Mouse (Mus musculus) 3T3-L1 (cell line): Measurements from ENCODE around the gene Ubiad1.

Experiments
- DNase-seq: peaks from one replicate; pipeline ENCODE4 v3.0.0-alpha.2; 2015; ENCODE audit warnings: low read depth, low spot score

Ubiad1 gene

GRCm38 (mm10) chr4:148444250-148444967, at the start of gene Ubiad1:
TSS of gene Ubiad1 (minus strand) at chr4:148444771.
- DNase-seq = peak; percentile 77

GRCm38 (mm10) chr4:148491448-148491847, 46.9 kb upstream of the Ubiad1 start:
- no peak for DNase-seq

- DNase-seq = peak; percentile 21
Observed at GRCm38 (mm10) chr4:148490502-148490901, 45.9 kb upstream of the Ubiad1 start.

GRCm38 (mm10) chr4:148487841-148488240, 43.3 kb upstream of the Ubiad1 start:
- no peak for DNase-seq

- DNase-seq = no peak
Observed at GRCm38 (mm10) chr4:148484511-148484910, 39.9 kb upstream of the Ubiad1 start.

GRCm38 (mm10) chr4:148481557-148482168, 37.1 kb upstream of the Ubiad1 start:
- no peak for DNase-seq

- DNase-seq = no peak
Observed at GRCm38 (mm10) chr4:148480245-148480644, 35.7 kb upstream of the Ubiad1 start.

GRCm38 (mm10) chr4:148473496-148473895, 28.9 kb upstream of the Ubiad1 start:
- no peak for DNase-seq

- DNase-seq = no peak
Observed at GRCm38 (mm10) chr4:148472436-148473174, 28.0 kb upstream of the Ubiad1 start.

GRCm38 (mm10) chr4:148471363-148471806, 26.8 kb upstream of the Ubiad1 start:
- DNase-seq = no peak

GRCm38 (mm10) chr4:148469487-148470252, 25.1 kb upstream of the Ubiad1 start:
- no peak for DNase-seq

- no peak for DNase-seq
Observed at GRCm38 (mm10) chr4:148468396-148468795, 23.8 kb upstream of the Ubiad1 start.

GRCm38 (mm10) chr4:148466511-148467079, 22.0 kb upstream of the Ubiad1 start:
- no peak for DNase-seq

- no peak for DNase-seq
Observed at GRCm38 (mm10) chr4:148464869-148465268, 20.3 kb upstream of the Ubiad1 start.

GRCm38 (mm10) chr4:148464301-148464700, 19.7 kb upstream of the Ubiad1 start:
- DNase-seq = no peak

GRCm38 (mm10) chr4:148463208-148463960, 18.8 kb upstream of the Ubiad1 start:
- DNase-seq = peak; percentile 63

GRCm38 (mm10) chr4:148462717-148463116, 18.1 kb upstream of the Ubiad1 start:
- DNase-seq = no peak

GRCm38 (mm10) chr4:148461772-148462171, 17.2 kb upstream of the Ubiad1 start:
- DNase-seq = peak; percentile 40

GRCm38 (mm10) chr4:148460656-148461284, 16.2 kb upstream of the Ubiad1 start:
- DNase-seq = no peak

- no peak for DNase-seq
Observed at GRCm38 (mm10) chr4:148455477-148456025, 11.0 kb upstream of the Ubiad1 start.
